Mouse (Mus musculus) testis, adult 10 weeks (tissue): ENCODE results near the gene Aggf1. TPM values are rescaled to one million over a fixed set of nuclear protein-coding genes. Genes with fewer than 3 reads are reported as not detected.

Experiments used
- polyA plus RNA-seq: library from polyadenylated mRNA; stranded (reverse); fragments of 350-450 nt; fragmentation: Illumina TruSeq; extraction: RNeasy Lipid Tissue Mini Kit (QIAGEN cat#74804); gene quantifications from one replicate; pipeline ENCODE4 v1.2.3, GENCODE M21; 2014; ENCODE audit warnings: low read depth, low replicate concordance

The Aggf1 gene
- 15.9 TPM for polyA plus RNA-seq

DNA sequence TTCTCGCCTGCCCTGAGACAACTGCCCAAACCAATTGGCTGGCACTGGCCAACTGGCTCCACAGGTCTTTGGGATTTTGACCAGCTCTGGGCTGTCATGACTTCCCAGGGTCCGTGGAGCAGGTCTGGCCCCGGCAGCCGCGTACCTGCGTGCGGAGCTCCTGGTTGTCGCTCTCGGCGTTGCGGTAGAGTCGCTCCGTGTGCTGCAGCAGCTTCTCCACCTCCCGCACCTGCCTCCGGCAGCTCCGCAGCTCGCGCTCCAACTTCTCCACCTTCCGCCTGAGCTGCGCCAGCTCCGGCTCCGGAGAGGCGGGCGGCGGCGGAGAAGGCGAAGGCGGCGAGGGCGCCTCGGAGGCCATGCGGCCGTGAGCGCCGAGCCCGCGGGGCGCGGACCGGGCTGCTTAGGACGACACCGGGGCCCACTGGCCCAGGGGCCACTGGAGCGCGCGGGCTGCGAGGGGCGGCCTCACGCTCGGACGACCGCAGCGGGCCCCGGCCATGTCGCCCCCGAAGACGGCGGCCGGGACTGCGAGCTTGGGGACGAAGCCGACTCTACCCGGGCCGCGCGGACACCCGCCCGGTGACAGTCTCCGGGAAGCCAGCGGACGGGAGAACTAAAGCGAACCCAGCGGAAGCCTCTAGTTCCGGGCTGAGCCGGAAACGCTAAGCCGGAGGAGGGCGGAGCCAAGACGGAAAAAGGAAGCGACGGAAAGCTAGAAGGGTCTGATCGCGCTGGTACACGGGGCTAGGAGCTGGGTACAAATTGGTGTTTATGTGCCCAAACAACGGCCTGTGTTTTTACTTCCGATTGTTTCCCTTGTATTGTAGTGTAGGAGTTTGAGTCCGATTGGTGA, at the start of gene Aggf1:
TSS of gene Aggf1 (minus strand) at position 652 of the 853 bp plus-strand sequence.

GRCm38 (mm10) chr13:95323400-95323799, 51.8 kb downstream of the Aggf1 start, which contains the start of gene Zbed3:
Gene Zbed3 (plus strand): TSS chr13:95323612.

Other genes starting within 250 kb of the Aggf1 start
- gene Pde8b, start 125.0 kb downstream of the Aggf1 start, polyA plus RNA-seq: 3.7 TPM
- 14.8 TPM for gene Zbed3, start 51.7 kb downstream of the Aggf1 start, polyA plus RNA-seq
- gene Crhbp, start 69.6 kb upstream of the Aggf1 start, polyA plus RNA-seq: 0.20 TPM
- gene S100z, start 103.4 kb upstream of the Aggf1 start, polyA plus RNA-seq: 2.0 TPM
- gene F2rl1, start 149.9 kb upstream of the Aggf1 start, polyA plus RNA-seq: not detected
- gene F2r, start 243.1 kb upstream of the Aggf1 start, polyA plus RNA-seq: 3.4 TPM